Mouse (Mus musculus) small intestine, adult 2 months (tissue): ENCODE results near the gene Nell1.

Experiments used
- CTCF ChIP-seq: fragments of 200-500 bp; IDR thresholded peaks from 2 replicates; pipeline ENCODE4 v1.5.1; 2012; ENCODE audit warnings: low read depth, mild to moderate bottlenecking, control low read depth, inconsistent platforms, low read length, moderate library complexity, mixed read lengths; ENCODE audit not compliant: insufficient replicate concordance, insufficient read length; ENCODE audit errors: extremely low read depth
- POLR2A ChIP-seq: fragments of 200-500 bp; IDR thresholded peaks from 2 replicates; pipeline ENCODE4 v1.6.1; 2012; ENCODE audit warnings: low read depth, mild to moderate bottlenecking, control low read depth, inconsistent platforms, low read length, moderate library complexity

- TF ChIP-seq POLR2A (no peak), CTCF (no peak)
Observed at GRCm38 (mm10) chr7:50447316-50447715, 472.7 kb downstream of the Nell1 start.
